Mouse (Mus musculus): ENCODE results near the gene Arhgap23. TPM values are rescaled to one million over a fixed set of nuclear protein-coding genes. Genes with fewer than 3 reads are reported as not detected.

Gene Arhgap23
- total and polyA plus RNA-seq, 3 experiments = 1.2 to 5.6 (median 4.2) TPM

DNA sequence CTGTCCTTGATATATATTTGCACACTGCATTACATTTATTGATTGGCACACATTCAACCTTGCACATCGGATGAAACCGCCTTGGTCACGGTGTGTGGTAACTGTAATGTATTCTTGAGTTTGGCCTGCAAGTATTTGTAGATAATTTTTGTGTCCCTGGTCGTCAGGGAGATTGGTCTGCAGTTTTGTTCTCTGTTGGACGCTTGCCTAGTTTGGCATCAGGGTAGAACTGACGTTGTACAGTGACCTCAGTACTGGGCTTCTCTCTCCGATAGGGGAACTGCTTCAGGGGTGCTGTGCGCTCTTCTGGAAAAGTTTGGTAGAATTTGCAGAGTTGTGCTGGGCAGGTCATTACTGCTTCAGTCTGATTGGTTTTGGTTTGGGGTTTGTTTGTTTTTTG lies 64.5 kb downstream of the Arhgap23 start:
- Histone ChIP-seq H3K4me2 (ENCODE audit: insufficient read depth, low read depth, poor library complexity, severe bottlenecking) (no peak overlapping the region), H3K4me3 (replicated peaks in 1 of 3; ENCODE audit: low read depth in 2 of 3, low read length in 2 of 3, poor library complexity in 1 of 3) (no peak overlapping the region), H3K27ac (ENCODE audit: insufficient read depth, low read depth) (no peak overlapping the region), H3K79me2 (replicated peaks; ENCODE audit: control insufficient read depth, extremely low read depth, insufficient read depth, poor library complexity, severe bottlenecking) (no peaks in the 10 kb centered on the region), H3K27me3 (replicated peaks) (no peaks in the 10 kb centered on the region), H3K36me3 (replicated peaks in 1 of 2; ENCODE audit: control insufficient read depth in 1 of 2, insufficient read depth in 1 of 2, low read length in 1 of 2) (peaks cover 5 to 51% of the 10 kb centered on the region in 2 experiments), H3K4me1 (ENCODE audit: control insufficient read depth in 1 of 2, insufficient read depth in 2 of 2) (peaks cover 0 to 11% of the 10 kb centered on the region in 2 experiments; a peak in 2 of 4 replicates), H3K9me3 (replicated peaks; ENCODE audit: low read length) (no peaks in the 10 kb centered on the region), H3K9ac (ENCODE audit: insufficient read depth, low read depth) (no peak overlapping the region)
- TF ChIP-seq MYC (IDR thresholded peaks at IDR 0.05; ENCODE audit: low read depth, low read length) (no peak), ZKSCAN1 (IDR thresholded peaks at IDR 0.05; ENCODE audit: borderline replicate concordance, low read depth, low read length) (no peak), ZC3H11A (IDR thresholded peaks at IDR 0.05; ENCODE audit: low read depth, low read length) (no peak), ZNF384 (IDR thresholded peaks at IDR 0.05; ENCODE audit: low read depth, low read length) (no peak), ZMIZ1 (IDR thresholded peaks at IDR 0.05; ENCODE audit: low read depth, low read length) (no peak), MEF2A (IDR thresholded peaks at IDR 0.05; ENCODE audit: borderline replicate concordance, low read depth, low read length) (no peak), BHLHE40 (IDR thresholded peaks at IDR 0.05; ENCODE audit: low read depth, low read length) (no peak), USF2 (conservative IDR thresholded peaks at IDR 0.05; ENCODE audit: low read depth, low read length) (no peak), USF1 (IDR thresholded peaks at IDR 0.05; ENCODE audit: low read depth, low read length) (no peak), IRF4 (IDR thresholded peaks at IDR 0.05; ENCODE audit: low read depth, low read length) (no peak), SIN3A (IDR thresholded peaks at IDR 0.05; ENCODE audit: low read length) (no peak), RAD21 (IDR thresholded peaks at IDR 0.05; ENCODE audit: low read depth, low read length) (no peak), NRF1 (IDR thresholded peaks at IDR 0.05; ENCODE audit: low read depth, low read length) (no peak)
- dilution Hi-C loops (cut with MboI; ENCODE audit: extremely low pct_ligation_motif_present, extremely low pct_unique_long_range_greater_than_20kb, low sequenced_read_pairs) (no loop called here), in situ Hi-C loops (cut with MboI; ENCODE audit: low pct_ligation_motif_present, low pct_unique_long_range_greater_than_20kb, low sequenced_read_pairs) (no loop called here)
- no peak for DNase-seq (ENCODE audit: extremely low read depth)

DNA sequence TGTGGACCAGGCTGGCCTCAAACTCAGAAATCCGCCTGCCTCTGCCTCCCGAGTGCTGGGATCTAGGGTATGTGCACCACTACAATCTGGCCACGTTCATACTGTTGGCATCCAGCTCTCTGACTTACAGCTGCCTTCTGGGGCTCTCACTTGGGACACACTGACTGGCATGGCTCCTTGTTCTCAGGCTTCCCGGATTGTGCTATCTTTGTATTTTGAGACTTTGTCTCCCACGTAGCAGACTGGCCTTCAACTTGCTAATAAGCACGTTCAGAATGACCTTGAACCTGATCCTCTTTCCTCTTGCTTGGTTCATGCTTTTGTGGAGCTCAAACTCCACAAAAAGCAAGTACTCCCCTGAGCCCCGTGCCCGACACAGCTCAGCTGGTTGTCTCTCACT lies 70.3 kb downstream of the Arhgap23 start:
- H3K4me3 ChIP-seq (replicated peaks in 1 of 3; ENCODE audit: low read depth in 2 of 3, low read length in 2 of 3, poor library complexity in 1 of 3) = no peak overlapping the region
- H3K79me2 ChIP-seq (replicated peaks; ENCODE audit: control insufficient read depth, extremely low read depth, insufficient read depth, poor library complexity, severe bottlenecking) = no peaks in the 10 kb centered on the region
- H3K4me1 ChIP-seq (ENCODE audit: control insufficient read depth in 1 of 2, insufficient read depth in 2 of 2) = peaks cover 4 to 40% of the 10 kb centered on the region in 2 experiments; a peak in 3 of 4 replicates
- dilution Hi-C loops (cut with MboI; ENCODE audit: extremely low pct_ligation_motif_present, extremely low pct_unique_long_range_greater_than_20kb, low sequenced_read_pairs) = no loop called here
- in situ Hi-C loops (cut with MboI; ENCODE audit: low pct_ligation_motif_present, low pct_unique_long_range_greater_than_20kb, low sequenced_read_pairs) = loop anchor here (5.0 kb wide), 2 partner anchors 72 to 137 kb away; no protein-coding TSS in a partner anchor
- no peak overlapping the region for H3K9ac ChIP-seq (ENCODE audit: insufficient read depth, low read depth)
- no peaks in the 10 kb centered on the region for H3K27me3 ChIP-seq (replicated peaks)
- H3K4me2 ChIP-seq (ENCODE audit: insufficient read depth, low read depth, poor library complexity, severe bottlenecking) = no peak overlapping the region
- H3K9me3 ChIP-seq (replicated peaks; ENCODE audit: low read length) = no peaks in the 10 kb centered on the region
- no peak for DNase-seq (ENCODE audit: extremely low read depth)
- TF ChIP-seq MYC (IDR thresholded peaks at IDR 0.05; ENCODE audit: low read depth, low read length) = no peak
- no peak overlapping the region for H3K27ac ChIP-seq (ENCODE audit: insufficient read depth, low read depth)
- H3K36me3 ChIP-seq (replicated peaks in 1 of 2; ENCODE audit: control insufficient read depth in 1 of 2, insufficient read depth in 1 of 2, low read length in 1 of 2) = peaks cover 2 to 29% of the 10 kb centered on the region in 2 experiments

DNA sequence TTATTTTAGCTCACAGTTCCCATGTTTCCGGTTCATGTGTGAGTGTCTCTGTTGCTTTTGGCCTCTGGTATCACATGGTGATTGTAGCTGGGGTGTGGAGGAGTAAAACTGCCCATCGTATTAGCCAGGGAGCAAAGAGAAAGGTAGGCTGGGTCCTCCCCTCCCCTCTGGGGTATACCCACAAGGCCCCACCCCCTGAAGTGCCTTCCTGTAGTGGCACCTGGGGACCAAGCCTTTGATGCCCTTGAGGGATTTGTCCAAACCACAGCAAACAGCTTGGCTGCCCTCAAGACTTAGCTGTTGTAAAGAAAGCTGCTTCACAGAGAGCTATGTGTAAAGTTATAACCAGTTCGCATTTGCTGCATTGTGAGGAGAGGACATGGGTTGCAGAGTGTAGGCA lies 72.3 kb downstream of the Arhgap23 start:
- no peak overlapping the region for H3K9ac ChIP-seq (ENCODE audit: insufficient read depth, low read depth)
- in situ Hi-C loops (cut with MboI; ENCODE audit: low pct_ligation_motif_present, low pct_unique_long_range_greater_than_20kb, low sequenced_read_pairs) = loop anchor here (5.0 kb wide), 2 partner anchors 70 to 135 kb away; no protein-coding TSS in a partner anchor
- H3K79me2 ChIP-seq (replicated peaks; ENCODE audit: control insufficient read depth, extremely low read depth, insufficient read depth, poor library complexity, severe bottlenecking) = no peaks in the 10 kb centered on the region
- no peak overlapping the region for H3K4me3 ChIP-seq (replicated peaks in 1 of 3; ENCODE audit: low read depth in 2 of 3, low read length in 2 of 3, poor library complexity in 1 of 3)
- no peaks in the 10 kb centered on the region for H3K27me3 ChIP-seq (replicated peaks)
- no peak for DNase-seq (ENCODE audit: extremely low read depth)
- H3K27ac ChIP-seq (ENCODE audit: insufficient read depth, low read depth) = no peak overlapping the region
- H3K4me2 ChIP-seq (ENCODE audit: insufficient read depth, low read depth, poor library complexity, severe bottlenecking) = no peak overlapping the region
- H3K4me1 ChIP-seq (ENCODE audit: control insufficient read depth in 1 of 2, insufficient read depth in 2 of 2) = peaks cover 7 to 40% of the 10 kb centered on the region in 2 experiments; a peak in 3 of 4 replicates
- H3K9me3 ChIP-seq (replicated peaks; ENCODE audit: low read length) = no peaks in the 10 kb centered on the region
- no peak for TF ChIP-seq MAZ (IDR thresholded peaks at IDR 0.05; ENCODE audit: low read depth, low read length)
- no peak for TF ChIP-seq PAX5 (IDR thresholded peaks at IDR 0.05; ENCODE audit: low read length)
- TF ChIP-seq KAT2A (IDR thresholded peaks at IDR 0.05; ENCODE audit: insufficient replicate concordance, low read length) = no peak
- no peak for TF ChIP-seq USF2 (conservative IDR thresholded peaks at IDR 0.05; ENCODE audit: low read depth, low read length)
- TF ChIP-seq MAX (IDR thresholded peaks at IDR 0.05; ENCODE audit: low read length) = no peak
- TF ChIP-seq IRF4 (IDR thresholded peaks at IDR 0.05; ENCODE audit: low read depth, low read length) = no peak
- no peak for TF ChIP-seq ELF1 (IDR thresholded peaks at IDR 0.05; ENCODE audit: low read depth, low read length)
- no peak for TF ChIP-seq POLR2A (IDR thresholded peaks at IDR 0.05; ENCODE audit: low read depth, low read length)
- TF ChIP-seq ZMIZ1 (IDR thresholded peaks at IDR 0.05; ENCODE audit: low read depth, low read length) = no peak
- peaks cover 2 to 33% of the 10 kb centered on the region in 2 experiments for H3K36me3 ChIP-seq (replicated peaks in 1 of 2; ENCODE audit: control insufficient read depth in 1 of 2, insufficient read depth in 1 of 2, low read length in 1 of 2)
- dilution Hi-C loops (cut with MboI; ENCODE audit: extremely low pct_ligation_motif_present, extremely low pct_unique_long_range_greater_than_20kb, low sequenced_read_pairs) = no loop called here
